Mouse (Mus musculus) brain, adult 2 months (tissue): ENCODE data around the gene Olfr353.

Source experiments
- DNase-seq: peaks from one replicate; pipeline ENCODE4 v3.0.0; 2011; ENCODE audit warnings: low read depth, low spot score

Olfr353 gene

GRCm38 (mm10) chr2:36892836-36893235 lies at the start of gene Olfr353:
Gene Olfr353 (minus strand): TSS chr2:36892936.
- no peak for DNase-seq

- DNase-seq, result no peak
Measured at GRCm38 (mm10) chr2:36936821-36937220, 44.1 kb upstream of the Olfr353 start, which contains the start of gene Olfr356. Gene Olfr356 (plus strand): TSS chr2:36937121.

- DNase-seq, result no peak
Measured at GRCm38 (mm10) chr2:36928797-36929196, 36.1 kb upstream of the Olfr353 start, which contains the start of gene Olfr355. Gene Olfr355 (minus strand): TSS chr2:36928897.

GRCm38 (mm10) chr2:36905380-36905779 lies 12.6 kb upstream of the Olfr353 start, which contains the start of gene Olfr354:
Gene Olfr354 (plus strand): TSS chr2:36905680.
- DNase-seq, result no peak

- no peak for DNase-seq
Measured at GRCm38 (mm10) chr2:36897114-36897513, 4.4 kb upstream of the Olfr353 start.

GRCm38 (mm10) chr2:36868160-36868559 lies 24.6 kb downstream of the Olfr353 start, which contains the start of gene Olfr352:
Gene Olfr352 (plus strand): TSS chr2:36868460.
- DNase-seq, result no peak

GRCm38 (mm10) chr2:36862560-36862959 lies 30.2 kb downstream of the Olfr353 start, which contains the start of gene Olfr351:
Gene Olfr351 (minus strand): TSS chr2:36862660.
- DNase-seq, result no peak

- no peak for DNase-seq
Measured at GRCm38 (mm10) chr2:36846010-36846409, 46.7 kb downstream of the Olfr353 start, which contains the start of gene Olfr350. Gene Olfr350 (plus strand): TSS chr2:36846310.
